Mouse (Mus musculus): ENCODE measurements around the gene Cphx3.
"Not testable (repeated sequence)": the region's sequence is repeated elsewhere in the genome, so short reads cannot be mapped to it uniquely, and the experiment has no call there.

DNA sequence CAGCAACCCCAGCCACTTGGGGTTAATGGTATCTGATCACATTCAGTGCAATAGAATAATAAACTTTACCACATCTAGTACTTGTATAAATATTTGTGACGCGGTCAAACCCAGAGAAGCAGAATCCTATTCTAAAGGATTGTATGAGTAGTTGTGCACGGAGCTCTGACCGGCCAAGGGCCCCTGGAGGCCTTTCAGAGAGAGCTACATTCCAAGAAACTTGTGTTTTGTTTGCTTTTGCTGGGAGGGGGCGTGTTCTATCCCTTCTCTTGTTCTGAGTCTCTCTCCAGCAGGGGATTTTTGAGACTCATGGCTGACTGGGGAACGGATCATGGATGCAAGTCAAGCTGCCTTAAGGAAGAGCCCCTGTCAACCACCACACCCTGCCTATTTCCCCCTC, 46.7 kb upstream of the Cphx3 start:
- not testable (repeated sequence) for TF ChIP-seq CTCF (IDR thresholded peaks at IDR 0.05; ENCODE audit: control insufficient read depth, insufficient read depth, insufficient replicate concordance, low read depth, low read length); POLR2A (IDR thresholded peaks at IDR 0.05; ENCODE audit: control insufficient read depth, low read depth, low read length)

Measured in testis, adult 2 months (tissue).